Mouse (Mus musculus): ENCODE results near the gene Olfr958. TPM values are rescaled to one million over a fixed set of nuclear protein-coding genes. Genes with fewer than 3 reads are reported as not detected.
A peak's percentile ranks its signal among the peaks of the same experiment; 100 is the strongest.

Gene Olfr958
- not detected for total RNA-seq (2021)
- long read RNA-seq: 0 reads

- no peak for DNase-seq (ENCODE audit: low spot score in 2 of 2)
Observed at GRCm38 (mm10) chr9:39553946-39554345, at the start of gene Olfr958. TSS of gene Olfr958 (minus strand) at chr9:39554054.

GRCm38 (mm10) chr9:39603333-39603845, 49.5 kb upstream of the Olfr958 start:
- peak in 1 of 2 experiments; percentile 17 for DNase-seq (ENCODE audit: low spot score in 2 of 2)

GRCm38 (mm10) chr9:39602536-39603332, 48.9 kb upstream of the Olfr958 start:
- peak; percentile 24 to 48 for DNase-seq (ENCODE audit: low spot score in 2 of 2)

- no peak for DNase-seq (ENCODE audit: low spot score in 2 of 2)
Observed at GRCm38 (mm10) chr9:39577050-39577449, 23.2 kb upstream of the Olfr958 start.

- DNase-seq (ENCODE audit: low spot score in 2 of 2): no peak
Observed at GRCm38 (mm10) chr9:39575469-39575868, 21.6 kb upstream of the Olfr958 start, which contains the start of gene Olfr959. TSS of gene Olfr959 (minus strand) at chr9:39575569.

GRCm38 (mm10) chr9:39558349-39558647, 4.4 kb upstream of the Olfr958 start:
- no peak for DNase-seq (ENCODE audit: low spot score in 2 of 2)

GRCm38 (mm10) chr9:39557529-39558348, 3.9 kb upstream of the Olfr958 start:
- DNase-seq (ENCODE audit: low spot score in 2 of 2): peak in 1 of 2 experiments; percentile 34

GRCm38 (mm10) chr9:39550806-39551205, 3.0 kb downstream of the Olfr958 start:
- DNase-seq (ENCODE audit: low spot score in 2 of 2): no peak

- no peak for DNase-seq (ENCODE audit: low spot score in 2 of 2)
Observed at GRCm38 (mm10) chr9:39523616-39524285, 30.1 kb downstream of the Olfr958 start.

GRCm38 (mm10) chr9:39518595-39518994, 35.3 kb downstream of the Olfr958 start:
- DNase-seq (ENCODE audit: low spot score in 2 of 2): no peak

- no peak for DNase-seq (ENCODE audit: low spot score in 2 of 2)
Observed at GRCm38 (mm10) chr9:39515531-39515930, 38.3 kb downstream of the Olfr958 start, which contains the start of gene Olfr957. TSS of gene Olfr957 (minus strand) at chr9:39515809.

GRCm38 (mm10) chr9:39509412-39509811, 44.4 kb downstream of the Olfr958 start:
- no peak for DNase-seq (ENCODE audit: low spot score in 2 of 2)

GRCm38 (mm10) chr9:39508998-39509397, 44.9 kb downstream of the Olfr958 start:
- DNase-seq (ENCODE audit: low spot score in 2 of 2): peak; percentile 75 to 78

Other genes with a start within 250 kb of the Olfr958 start
- gene Olfr948, start 228.0 kb downstream of the Olfr958 start, total RNA-seq (2021): not detected
- not detected for gene Olfr951, start 166.6 kb downstream of the Olfr958 start, total RNA-seq (2021)
- not detected for gene Olfr952, start 126.9 kb downstream of the Olfr958 start, total RNA-seq (2021)
- not detected for gene Olfr954, start 97.4 kb downstream of the Olfr958 start, total RNA-seq (2021)
- not detected for gene Olfr955, start 82.1 kb downstream of the Olfr958 start, total RNA-seq (2021)
- not detected for gene Olfr44, start 60.1 kb downstream of the Olfr958 start, total RNA-seq (2021)
- not detected for gene Olfr957, start 38.2 kb downstream of the Olfr958 start, total RNA-seq (2021)
- not detected for gene Olfr959, start 21.5 kb upstream of the Olfr958 start, total RNA-seq (2021)
- gene AW551984, start 50.3 kb upstream of the Olfr958 start, total RNA-seq (2021): 10 to 100 TPM; 28.2 to 34.9 TPM
- not detected for gene Olfr148, start 56.6 kb upstream of the Olfr958 start, total RNA-seq (2021)
- not detected for gene Olfr960, start 67.3 kb upstream of the Olfr958 start, total RNA-seq (2021)
- gene Olfr961, start 91.0 kb upstream of the Olfr958 start, total RNA-seq (2021): not detected
- not detected for gene Olfr963, start 113.2 kb upstream of the Olfr958 start, total RNA-seq (2021)
- not detected for gene Olfr149, start 153.1 kb upstream of the Olfr958 start, total RNA-seq (2021)
- not detected for gene Olfr965, start 157.3 kb upstream of the Olfr958 start, total RNA-seq (2021)
- gene Olfr150, start 176.9 kb upstream of the Olfr958 start, total RNA-seq (2021): not detected
- not detected for gene Olfr967, start 192.2 kb upstream of the Olfr958 start, total RNA-seq (2021)
- not detected for gene Olfr968, start 229.2 kb upstream of the Olfr958 start, total RNA-seq (2021)
- not detected for gene Olfr969, start 236.9 kb upstream of the Olfr958 start, total RNA-seq (2021)